Mouse (Mus musculus): ENCODE measurements around the gene Atg16l2. TPM values are rescaled to one million over a fixed set of nuclear protein-coding genes. Genes with fewer than 3 reads are reported as not detected.
A peak's percentile ranks its signal among the peaks of the same experiment; 100 is the strongest.

Gene Atg16l2
- polyA plus RNA-seq, 1 experiment from 2014 or later, result 12.9 TPM

- Histone ChIP-seq H3K27ac (ENCODE audit: low read length) (no peak overlapping the region), H3K9ac (replicated peaks; ENCODE audit: low read depth) (no peak overlapping the region), H3K4me1 (ENCODE audit: insufficient read depth, low read depth, low read length) (0 out of 2 replicates have a peak, but pooled peaks cover 7% of the 10 kb centered on the region), H3K36me3 (ENCODE audit: insufficient read depth, low read length) (no peaks in the 10 kb centered on the region), H3K27me3 (replicated peaks; ENCODE audit: insufficient read depth, low read length) (no peaks in the 10 kb centered on the region), H3K9me3 (ENCODE audit: low read length) (no peaks in the 10 kb centered on the region), H3K4me3 (ENCODE audit: low read depth, low read length) (no peak overlapping the region), H3K4me2 (replicated peaks; ENCODE audit: low read depth, low read length) (no peak overlapping the region)
- DNase-seq (ENCODE audit: low spot score) (no peak), ATAC-seq (no peak)
- TF ChIP-seq CTCF (IDR thresholded peaks at IDR 0.05), result no peak
- no peak for TF ChIP-seq EP300 (IDR thresholded peaks at IDR 0.05)
- 92% methylated on average over 1 of the region's 4 CpGs for WGBS
These were observed 10.0 kb downstream of the Atg16l2 start for GRCm38 (mm10) chr7:101292086-101292485.

GRCm38 (mm10) chr7:101291641-101292040 lies 10.4 kb downstream of the Atg16l2 start:
- no peak overlapping the region for H3K4me2 ChIP-seq (replicated peaks; ENCODE audit: low read depth, low read length)
- 86% methylated on average over 8 of the region's 8 CpGs for WGBS
- no peak for ATAC-seq
- no peak for TF ChIP-seq EP300 (IDR thresholded peaks at IDR 0.05)
- TF ChIP-seq CTCF (IDR thresholded peaks at IDR 0.05), result no peak
- H3K27ac ChIP-seq (ENCODE audit: low read length), result no peak overlapping the region
- no peak for DNase-seq (ENCODE audit: low spot score)
- no peaks in the 10 kb centered on the region for H3K27me3 ChIP-seq (replicated peaks; ENCODE audit: insufficient read depth, low read length)
- no peak overlapping the region for H3K9ac ChIP-seq (replicated peaks; ENCODE audit: low read depth)
- no peak overlapping the region for H3K4me3 ChIP-seq (ENCODE audit: low read depth, low read length)
- H3K36me3 ChIP-seq (ENCODE audit: insufficient read depth, low read length), result no peaks in the 10 kb centered on the region
- no peaks in the 10 kb centered on the region for H3K9me3 ChIP-seq (ENCODE audit: low read length)
- 0 out of 2 replicates have a peak, but pooled peaks cover 3% of the 10 kb centered on the region for H3K4me1 ChIP-seq (ENCODE audit: insufficient read depth, low read depth, low read length)

- ATAC-seq (no peak), DNase-seq (ENCODE audit: low spot score) (no peak)
- H3K4me1 ChIP-seq (ENCODE audit: insufficient read depth, low read depth, low read length), result no peaks in the 10 kb centered on the region
- no peaks in the 10 kb centered on the region for H3K36me3 ChIP-seq (ENCODE audit: insufficient read depth, low read length)
- H3K27ac ChIP-seq (ENCODE audit: low read length), result no peak overlapping the region
- H3K9me3 ChIP-seq (ENCODE audit: low read length), result no peaks in the 10 kb centered on the region
- H3K9ac ChIP-seq (replicated peaks; ENCODE audit: low read depth), result no peak overlapping the region
- TF ChIP-seq EP300 (IDR thresholded peaks at IDR 0.05) (no peak), CTCF (IDR thresholded peaks at IDR 0.05) (no peak)
- no peaks in the 10 kb centered on the region for H3K27me3 ChIP-seq (replicated peaks; ENCODE audit: insufficient read depth, low read length)
- no peak overlapping the region for H3K4me2 ChIP-seq (replicated peaks; ENCODE audit: low read depth, low read length)
- H3K4me3 ChIP-seq (ENCODE audit: low read depth, low read length), result no peak overlapping the region
- 86% methylated on average over 5 of the region's 5 CpGs for WGBS
These were observed 10.8 kb downstream of the Atg16l2 start for GRCm38 (mm10) chr7:101291211-101291610.

GRCm38 (mm10) chr7:101290401-101290800 lies 11.7 kb downstream of the Atg16l2 start:
- WGBS, result 88% methylated on average over 10 of the region's 10 CpGs

GRCm38 (mm10) chr7:101288436-101288835 lies 13.6 kb downstream of the Atg16l2 start:
- DNase-seq (ENCODE audit: low spot score) (peak; percentile 82), ATAC-seq (no peak)
- H3K36me3 ChIP-seq (ENCODE audit: insufficient read depth, low read length), result 0 out of 2 replicates have a peak, but pooled peaks cover 2% of the 10 kb centered on the region
- no peaks in the 10 kb centered on the region for H3K9me3 ChIP-seq (ENCODE audit: low read length)
- H3K4me3 ChIP-seq (ENCODE audit: low read depth, low read length), result no peak overlapping the region
- H3K27ac ChIP-seq (ENCODE audit: low read length), result no peak overlapping the region
- 40% methylated on average over 4 of the region's 4 CpGs for WGBS
- TF ChIP-seq EP300 (IDR thresholded peaks at IDR 0.05) (no peak), CTCF (IDR thresholded peaks at IDR 0.05) (peak; percentile 87)
- H3K4me1 ChIP-seq (ENCODE audit: insufficient read depth, low read depth, low read length), result no peaks in the 10 kb centered on the region
- no peaks in the 10 kb centered on the region for H3K27me3 ChIP-seq (replicated peaks; ENCODE audit: insufficient read depth, low read length)
- H3K4me2 ChIP-seq (replicated peaks; ENCODE audit: low read depth, low read length), result no peak overlapping the region
- H3K9ac ChIP-seq (replicated peaks; ENCODE audit: low read depth), result no peak overlapping the region

More at GRCm38 (mm10) chr7:101290401-101290800, 11.7 kb downstream of the Atg16l2 start:
- Histone ChIP-seq H3K36me3 (ENCODE audit: insufficient read depth, low read length) (no peaks in the 10 kb centered on the region), H3K4me1 (ENCODE audit: insufficient read depth, low read depth, low read length) (no peaks in the 10 kb centered on the region), H3K4me3 (ENCODE audit: low read depth, low read length) (no peak overlapping the region), H3K27ac (ENCODE audit: low read length) (no peak overlapping the region), H3K27me3 (replicated peaks; ENCODE audit: insufficient read depth, low read length) (no peaks in the 10 kb centered on the region), H3K4me2 (replicated peaks; ENCODE audit: low read depth, low read length) (no peak overlapping the region), H3K9me3 (ENCODE audit: low read length) (no peaks in the 10 kb centered on the region), H3K9ac (replicated peaks; ENCODE audit: low read depth) (no peak overlapping the region)
- ATAC-seq, result no peak
- no peak for DNase-seq (ENCODE audit: low spot score)
- TF ChIP-seq CTCF (IDR thresholded peaks at IDR 0.05) (no peak), EP300 (IDR thresholded peaks at IDR 0.05) (no peak)

GRCm38 (mm10) chr7:101287820-101288219 lies 14.2 kb downstream of the Atg16l2 start:
- H3K4me3 ChIP-seq (ENCODE audit: low read depth, low read length), result no peak overlapping the region
- H3K9me3 ChIP-seq (ENCODE audit: low read length), result no peaks in the 10 kb centered on the region
- H3K27me3 ChIP-seq (replicated peaks; ENCODE audit: insufficient read depth, low read length), result no peaks in the 10 kb centered on the region
- no peaks in the 10 kb centered on the region for H3K4me1 ChIP-seq (ENCODE audit: insufficient read depth, low read depth, low read length)
- 0 out of 2 replicates have a peak, but pooled peaks cover 8% of the 10 kb centered on the region for H3K36me3 ChIP-seq (ENCODE audit: insufficient read depth, low read length)
- no peak for TF ChIP-seq CTCF (IDR thresholded peaks at IDR 0.05)
- TF ChIP-seq EP300 (IDR thresholded peaks at IDR 0.05), result no peak
- H3K4me2 ChIP-seq (replicated peaks; ENCODE audit: low read depth, low read length), result no peak overlapping the region
- H3K27ac ChIP-seq (ENCODE audit: low read length), result no peak overlapping the region
- no peak overlapping the region for H3K9ac ChIP-seq (replicated peaks; ENCODE audit: low read depth)
- WGBS, result 80% methylated on average over 2 of the region's 2 CpGs
- ATAC-seq (no peak), DNase-seq (ENCODE audit: low spot score) (no peak)

- H3K9me3 ChIP-seq (ENCODE audit: low read length), result no peaks in the 10 kb centered on the region
- 83% methylated on average over 4 of the region's 4 CpGs for WGBS
- no peak overlapping the region for H3K27ac ChIP-seq (ENCODE audit: low read length)
- ATAC-seq (no peak), DNase-seq (ENCODE audit: low spot score) (no peak)
- no peak overlapping the region for H3K9ac ChIP-seq (replicated peaks; ENCODE audit: low read depth)
- H3K36me3 ChIP-seq (ENCODE audit: insufficient read depth, low read length), result 0 out of 2 replicates have a peak, but pooled peaks cover 17% of the 10 kb centered on the region
- H3K4me1 ChIP-seq (ENCODE audit: insufficient read depth, low read depth, low read length), result no peaks in the 10 kb centered on the region
- H3K4me2 ChIP-seq (replicated peaks; ENCODE audit: low read depth, low read length), result no peak overlapping the region
- no peak overlapping the region for H3K4me3 ChIP-seq (ENCODE audit: low read depth, low read length)
- H3K27me3 ChIP-seq (replicated peaks; ENCODE audit: insufficient read depth, low read length), result no peaks in the 10 kb centered on the region
- TF ChIP-seq EP300 (IDR thresholded peaks at IDR 0.05) (no peak), CTCF (IDR thresholded peaks at IDR 0.05) (no peak)
These were observed 15.2 kb downstream of the Atg16l2 start for GRCm38 (mm10) chr7:101286891-101287290.
